Mouse (Mus musculus): ENCODE results near the gene Capn7.

The Capn7 gene

GRCm38 (mm10) chr14:31367951-31368350 lies 31.5 kb downstream of the Capn7 start:
- DNase-seq: no peak

- DNase-seq: no peak
Measured at GRCm38 (mm10) chr14:31369377-31369776, 32.9 kb downstream of the Capn7 start.

- no peak for DNase-seq
Measured at GRCm38 (mm10) chr14:31374390-31374789, 38.0 kb downstream of the Capn7 start.

DNA sequence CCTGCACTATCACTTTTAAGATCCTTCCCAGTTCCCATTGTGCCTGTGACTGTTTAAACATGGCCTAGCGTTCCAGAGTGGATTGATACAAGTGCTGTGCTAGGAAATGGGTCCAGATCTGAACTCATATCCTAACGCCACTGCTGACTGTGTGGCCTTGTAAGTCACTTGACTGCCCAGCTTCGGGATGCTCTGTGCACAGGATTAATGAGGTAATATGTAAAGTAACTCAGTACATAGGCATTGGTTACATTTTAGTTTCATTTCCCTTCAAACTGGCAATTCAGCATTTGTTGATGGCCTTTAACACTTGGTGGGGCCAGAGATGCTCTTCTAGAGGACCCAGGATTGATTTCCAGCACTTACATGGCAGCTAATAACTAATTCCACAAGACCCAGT lies 39.9 kb downstream of the Capn7 start:
- no peak for DNase-seq

GRCm38 (mm10) chr14:31382276-31382675 lies 45.8 kb downstream of the Capn7 start:
- no peak for DNase-seq

DNA sequence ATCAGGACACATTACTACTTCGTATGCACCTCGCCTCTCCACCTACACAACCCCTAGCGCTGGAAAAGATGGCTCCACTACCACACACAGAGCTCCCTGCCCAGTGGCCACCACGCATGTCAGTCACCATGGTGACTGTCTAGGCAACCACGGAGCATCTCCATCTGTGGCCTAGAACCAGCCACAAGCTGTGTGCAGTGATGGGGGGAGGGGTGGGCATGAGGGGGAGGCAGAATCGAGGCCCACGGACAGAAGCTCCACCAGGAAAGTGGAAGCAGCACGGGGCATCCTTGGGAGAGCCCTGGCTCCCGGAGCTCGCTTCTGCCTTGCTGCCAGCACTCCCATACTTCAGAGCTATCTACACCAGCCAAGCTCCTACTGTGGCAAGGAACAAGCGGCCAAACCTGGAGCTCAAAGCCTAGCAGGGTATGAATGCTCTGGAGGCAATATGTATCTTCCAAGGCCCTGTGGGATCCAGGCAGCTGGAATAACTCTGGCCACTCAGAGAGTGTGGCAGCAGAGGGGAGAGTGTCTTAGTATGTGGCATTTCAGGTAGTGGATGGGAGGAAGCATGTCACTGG lies 47.1 kb downstream of the Capn7 start:
- no peak for DNase-seq

DNA sequence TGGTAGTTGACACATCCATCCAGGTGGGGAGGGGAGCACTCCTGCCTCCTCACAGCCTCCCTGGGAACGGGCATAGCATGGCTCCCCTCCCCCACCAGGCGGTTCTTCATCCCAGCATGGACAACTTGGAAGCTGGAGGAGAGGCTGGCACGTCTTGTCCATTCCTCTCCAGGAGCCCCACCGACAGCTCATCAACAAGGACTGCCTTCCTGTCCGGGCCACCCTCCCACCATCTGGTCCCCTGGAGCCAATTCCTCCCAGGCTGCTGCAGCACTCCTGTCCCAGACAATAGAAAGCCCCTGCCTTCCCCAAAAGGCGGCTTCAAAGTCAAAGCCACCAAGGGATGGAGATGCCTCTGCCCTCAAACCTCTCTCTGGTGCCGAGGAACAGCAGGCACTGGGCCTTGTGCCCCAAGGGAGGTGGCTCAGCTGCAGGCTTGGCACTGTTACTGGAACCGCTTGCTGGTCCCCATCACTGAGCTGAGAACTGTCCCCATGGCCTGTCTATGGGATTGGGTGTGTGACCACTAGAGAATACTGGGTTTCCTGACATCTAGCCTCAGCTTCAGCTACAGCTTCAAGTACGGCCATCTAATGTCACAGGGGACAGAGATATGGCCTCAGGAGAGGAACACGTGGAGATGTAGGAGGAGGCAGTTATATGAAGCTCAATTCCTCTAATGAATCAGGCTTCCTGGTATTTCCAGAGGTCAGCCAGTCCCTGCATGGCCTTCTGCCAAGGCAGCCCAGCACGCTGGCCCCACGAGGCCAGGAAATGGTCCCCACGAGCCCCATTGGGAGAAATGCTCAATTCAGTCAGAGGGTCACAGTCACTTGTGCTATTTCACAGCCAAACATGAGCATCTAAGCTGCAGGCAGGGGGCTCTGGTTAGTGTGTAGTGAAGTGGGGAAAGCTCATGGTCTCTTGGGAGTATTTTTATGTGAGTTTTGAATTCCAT lies 48.2 kb downstream of the Capn7 start:
- no peak for DNase-seq

- no peak for DNase-seq
Measured at GRCm38 (mm10) chr14:31385406-31385805, 49.0 kb downstream of the Capn7 start.

- peak; percentile 62 for DNase-seq
Measured at GRCm38 (mm10) chr14:31385977-31386697, 49.7 kb downstream of the Capn7 start.

- DNase-seq: no peak
Measured at GRCm38 (mm10) chr14:31387301-31387981, 51.0 kb downstream of the Capn7 start.

- no peak for DNase-seq
Measured at GRCm38 (mm10) chr14:31388086-31388872, 51.8 kb downstream of the Capn7 start.

DNA sequence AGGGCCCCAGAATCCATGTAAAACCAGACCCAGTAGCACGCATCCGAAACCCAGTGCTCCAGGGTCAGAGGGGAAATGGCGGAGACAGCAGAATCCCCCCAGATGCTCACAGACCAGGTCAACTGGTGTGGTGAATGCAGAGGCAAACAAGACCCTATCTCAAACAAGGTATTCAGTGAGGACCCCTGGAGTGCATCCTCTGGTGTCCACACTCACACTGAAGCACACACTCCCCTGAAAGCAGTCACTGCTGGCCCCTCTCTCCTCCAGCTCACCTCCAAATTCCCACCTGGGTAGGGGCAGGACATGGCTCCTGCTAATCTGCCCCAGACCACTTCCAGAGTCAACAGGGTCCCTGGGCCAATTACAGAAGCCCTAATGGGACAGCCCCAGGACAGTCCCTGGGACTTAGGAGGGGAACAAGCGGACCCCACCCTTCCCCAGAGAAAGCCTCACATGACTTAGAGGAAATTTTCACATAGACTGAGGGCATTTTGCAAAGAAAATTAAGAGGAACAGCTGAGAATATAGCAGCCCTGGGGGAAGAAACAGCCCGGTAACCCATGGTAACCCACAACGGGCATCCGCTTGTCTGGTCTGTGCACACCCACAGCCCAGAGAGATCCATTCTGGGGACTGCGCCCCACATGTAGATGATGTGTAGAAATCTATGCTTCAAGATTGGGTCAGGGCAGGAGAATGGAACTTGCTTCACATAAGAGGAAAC lies 53.1 kb downstream of the Capn7 start:
- no peak for DNase-seq

GRCm38 (mm10) chr14:31392300-31392699 lies 55.9 kb downstream of the Capn7 start:
- DNase-seq: no peak

DNA sequence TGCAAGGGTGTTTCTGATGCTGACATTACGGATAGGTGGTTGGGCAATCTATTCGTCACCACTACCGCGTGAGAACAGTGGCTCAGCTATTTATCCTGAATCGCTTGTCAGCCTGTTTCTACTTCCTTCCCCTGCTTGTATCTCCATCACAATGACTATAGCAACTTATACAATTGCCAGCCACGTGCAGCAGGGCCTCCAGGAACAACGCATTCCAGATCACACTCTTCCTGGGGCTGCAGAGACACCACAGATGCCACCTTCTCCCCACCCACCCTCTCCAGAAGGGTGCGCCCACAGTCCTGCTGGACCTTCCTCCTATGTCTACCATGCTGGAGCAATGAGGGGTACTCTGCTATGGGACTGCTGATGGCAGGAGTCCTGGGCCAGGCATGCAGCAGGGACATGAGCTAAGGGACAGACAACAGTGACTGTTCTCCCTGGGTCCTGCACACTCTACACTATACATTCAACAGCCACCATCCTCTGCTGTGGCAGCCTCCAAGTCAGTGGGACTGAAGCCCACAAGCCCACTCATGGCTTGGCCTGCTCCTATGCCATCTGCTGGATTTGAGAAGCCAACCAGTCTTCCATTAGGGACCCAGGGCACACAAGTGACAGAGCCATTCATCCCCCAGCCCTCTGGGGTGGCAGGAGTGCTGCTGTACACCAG lies 56.6 kb downstream of the Capn7 start:
- no peak for DNase-seq

GRCm38 (mm10) chr14:31393546-31393890 lies 57.1 kb downstream of the Capn7 start:
- no peak for DNase-seq

DNA sequence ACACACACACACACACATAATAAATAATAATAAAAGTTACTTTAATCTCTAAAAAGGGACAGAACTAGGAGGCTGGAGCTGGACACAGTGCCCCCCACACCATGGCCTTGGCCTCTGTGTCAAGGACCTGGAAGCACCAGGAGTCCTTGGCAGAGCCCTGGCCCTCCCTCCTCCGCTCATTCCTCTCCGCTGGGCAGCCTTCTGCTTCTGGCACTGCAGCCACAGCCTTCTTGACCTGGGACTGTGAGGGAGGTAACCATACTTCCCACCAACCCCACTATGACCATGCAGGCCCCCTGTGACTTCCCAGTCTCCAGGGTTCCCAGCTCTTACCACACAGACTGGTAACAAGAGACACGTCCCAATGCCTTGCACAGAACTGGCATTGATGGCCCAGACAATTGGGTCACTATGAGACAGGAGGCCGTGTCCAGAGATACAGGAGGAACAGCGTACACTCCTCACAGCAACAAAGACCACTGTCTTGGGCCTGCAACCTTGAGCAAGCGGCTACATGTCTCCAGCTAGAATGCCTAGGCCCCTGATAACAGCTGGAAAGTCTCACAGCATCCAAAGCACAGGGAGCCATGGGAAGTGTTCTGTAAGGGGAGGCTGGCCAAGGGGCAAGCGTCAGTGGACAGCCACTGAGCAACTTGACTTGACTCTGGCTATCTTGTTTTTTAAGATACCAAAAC lies 57.6 kb downstream of the Capn7 start:
- no peak for DNase-seq

DNA sequence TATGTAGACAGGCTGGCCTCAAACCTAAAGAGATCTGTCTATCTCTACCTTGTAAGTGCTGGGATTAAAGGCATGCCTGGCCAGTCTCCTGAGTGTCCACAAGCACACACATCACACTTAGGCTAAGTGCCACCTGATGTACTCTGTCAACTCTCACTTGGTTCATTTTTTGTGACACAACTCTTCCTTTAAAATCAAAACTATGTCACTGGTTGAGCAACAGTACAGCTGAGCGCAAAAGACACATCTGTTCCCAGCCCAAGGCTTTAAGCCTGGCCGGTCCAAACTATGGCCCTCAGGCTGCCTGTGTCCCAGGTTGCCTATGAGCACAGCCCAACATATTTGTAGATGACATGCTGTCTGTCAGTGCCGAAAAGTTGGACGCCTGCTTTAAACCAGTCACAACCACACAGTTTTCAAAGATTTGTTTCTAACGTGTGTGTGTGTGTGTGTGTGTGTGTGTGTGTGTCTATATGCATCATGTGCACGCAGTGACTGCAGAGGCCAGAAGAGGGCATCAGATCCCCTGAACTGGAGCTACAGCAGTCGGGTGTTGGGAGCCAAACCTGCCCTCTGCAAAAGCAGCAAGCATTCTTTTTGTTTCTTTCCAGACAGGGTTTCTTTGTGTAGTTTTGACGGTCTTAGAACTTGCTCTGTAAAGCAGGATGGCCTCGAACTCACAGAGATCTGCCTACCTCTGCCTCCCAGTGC lies 58.5 kb downstream of the Capn7 start:
- no peak for DNase-seq

DNA sequence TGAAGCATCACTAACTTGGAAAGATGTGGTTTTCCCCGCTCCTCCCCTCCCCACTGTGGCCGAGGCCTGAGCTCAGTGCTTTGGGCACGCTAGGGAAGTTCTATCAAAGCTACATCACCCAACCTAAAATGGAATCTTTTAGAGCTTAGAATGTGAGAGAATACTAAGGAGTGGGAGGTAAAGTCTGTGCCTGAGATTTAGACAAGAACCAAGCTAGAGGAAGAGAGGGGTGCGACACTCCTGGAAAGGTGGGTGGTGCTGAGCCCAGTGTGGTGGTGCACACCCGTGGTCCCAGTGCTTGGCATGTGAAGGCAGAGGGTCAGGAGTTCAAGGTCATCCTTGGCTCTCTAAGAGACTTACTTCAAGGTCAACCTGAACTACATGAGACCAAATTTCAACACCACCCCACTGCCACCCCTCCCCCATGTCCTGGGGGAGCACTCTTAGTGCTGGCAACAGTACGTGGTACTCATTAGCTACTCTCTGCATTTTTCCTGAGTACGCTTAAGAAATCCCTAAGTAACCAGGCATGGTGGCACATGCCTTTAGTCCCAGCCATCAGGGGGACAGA lies 59.3 kb downstream of the Capn7 start:
- no peak for DNase-seq

GRCm38 (mm10) chr14:31396428-31396827 lies 60.0 kb downstream of the Capn7 start:
- DNase-seq: no peak
